Mouse (Mus musculus): ENCODE results near the gene Cep152. TPM values are rescaled to one million over a fixed set of nuclear protein-coding genes. Genes with fewer than 3 reads are reported as not detected.
A peak's percentile ranks its signal among the peaks of the same experiment; 100 is the strongest.

Gene Cep152
- polyA plus RNA-seq, 1 experiment from 2014 or later, result 6.3 TPM

GRCm38 (mm10) chr2:125620213-125620907 lies 4.6 kb downstream of the Cep152 start:
- no peaks in the 10 kb centered on the region for H3K27me3 ChIP-seq (replicated peaks; ENCODE audit: control insufficient read depth, insufficient read depth, low read length)
- no peak for ATAC-seq (replicated peaks; ENCODE audit: low FRiP score, low TSS enrichment, low read depth)

DNA sequence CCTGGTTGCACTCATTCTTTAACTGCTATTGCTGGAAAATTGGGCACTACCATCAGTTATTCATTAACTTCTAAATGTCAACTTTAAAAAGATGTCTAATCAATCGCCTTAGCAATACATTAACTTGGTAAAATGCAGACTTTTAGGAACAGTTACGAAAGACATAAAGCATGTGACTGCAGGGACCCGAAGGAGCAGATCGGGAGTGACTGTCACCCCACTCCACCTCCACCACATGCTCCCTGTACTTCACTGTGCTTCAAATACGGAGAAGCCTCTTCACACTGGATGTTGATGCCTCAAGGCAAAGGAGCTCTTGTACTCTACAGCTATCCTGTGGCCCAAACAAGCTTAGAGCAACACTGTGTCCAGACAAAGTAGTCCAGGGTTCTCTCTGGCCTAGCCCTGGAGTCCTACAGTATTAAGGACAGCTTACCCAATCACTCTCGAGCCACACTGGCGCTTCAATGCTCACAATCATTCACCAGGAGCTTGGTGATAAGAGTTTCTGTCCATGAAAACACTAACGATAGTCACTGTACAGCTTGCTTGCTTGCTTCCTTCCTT lies 9.0 kb downstream of the Cep152 start:
- H3K27me3 ChIP-seq (replicated peaks; ENCODE audit: control insufficient read depth, insufficient read depth, low read length), result no peaks in the 10 kb centered on the region
- H3K4me3 ChIP-seq (ENCODE audit: low read depth, low read length), result no peak overlapping the region
- no peak overlapping the region for H3K9ac ChIP-seq (ENCODE audit: low read length)
- 77% methylated on average over 8 of the region's 8 CpGs for WGBS
- DNase-seq (ENCODE audit: low spot score) (no peak), ATAC-seq (replicated peaks; ENCODE audit: low FRiP score, low TSS enrichment, low read depth) (no peak)
- no peaks in the 10 kb centered on the region for H3K4me1 ChIP-seq (replicated peaks; ENCODE audit: control insufficient read depth, insufficient read depth, low read length)
- H3K27ac ChIP-seq (ENCODE audit: low read depth), result no peak overlapping the region
- H3K36me3 ChIP-seq (ENCODE audit: control insufficient read depth, insufficient read depth, low read length), result peaks cover 83% of the 10 kb centered on the region
- H3K9me3 ChIP-seq (ENCODE audit: control insufficient read depth, low read length), result no peaks in the 10 kb centered on the region
- no peak overlapping the region for H3K4me2 ChIP-seq (ENCODE audit: low read length)

More at GRCm38 (mm10) chr2:125620213-125620907, 4.6 kb downstream of the Cep152 start:
- H3K9ac ChIP-seq (ENCODE audit: low read length), result no peak overlapping the region
- peaks cover 46% of the 10 kb centered on the region for H3K36me3 ChIP-seq (ENCODE audit: control insufficient read depth, insufficient read depth, low read length)
- no peak overlapping the region for H3K27ac ChIP-seq (ENCODE audit: low read depth)
- H3K4me1 ChIP-seq (replicated peaks; ENCODE audit: control insufficient read depth, insufficient read depth, low read length), result peaks cover 10% of the 10 kb centered on the region; the same call in 1 of the 2 replicates
- no peak overlapping the region for H3K4me2 ChIP-seq (ENCODE audit: low read length)
- H3K4me3 ChIP-seq (ENCODE audit: low read depth, low read length), result no peak overlapping the region
- 70% methylated on average over 25 of the region's 25 CpGs for WGBS
- no peak for DNase-seq (ENCODE audit: low spot score)
- H3K9me3 ChIP-seq (ENCODE audit: control insufficient read depth, low read length), result no peaks in the 10 kb centered on the region

GRCm38 (mm10) chr2:125615440-125615839 lies 9.5 kb downstream of the Cep152 start:
- Histone ChIP-seq H3K36me3 (ENCODE audit: control insufficient read depth, insufficient read depth, low read length) (peaks cover 87% of the 10 kb centered on the region), H3K4me1 (replicated peaks; ENCODE audit: control insufficient read depth, insufficient read depth, low read length) (no peaks in the 10 kb centered on the region), H3K9ac (ENCODE audit: low read length) (no peak overlapping the region), H3K27me3 (replicated peaks; ENCODE audit: control insufficient read depth, insufficient read depth, low read length) (no peaks in the 10 kb centered on the region), H3K27ac (ENCODE audit: low read depth) (no peak overlapping the region), H3K4me2 (ENCODE audit: low read length) (no peak overlapping the region), H3K9me3 (ENCODE audit: control insufficient read depth, low read length) (no peaks in the 10 kb centered on the region), H3K4me3 (ENCODE audit: low read depth, low read length) (no peak overlapping the region)
- ATAC-seq (replicated peaks; ENCODE audit: low FRiP score, low TSS enrichment, low read depth) (no peak), DNase-seq (ENCODE audit: low spot score) (no peak)
- WGBS, result 89% methylated on average over 7 of the region's 7 CpGs

DNA sequence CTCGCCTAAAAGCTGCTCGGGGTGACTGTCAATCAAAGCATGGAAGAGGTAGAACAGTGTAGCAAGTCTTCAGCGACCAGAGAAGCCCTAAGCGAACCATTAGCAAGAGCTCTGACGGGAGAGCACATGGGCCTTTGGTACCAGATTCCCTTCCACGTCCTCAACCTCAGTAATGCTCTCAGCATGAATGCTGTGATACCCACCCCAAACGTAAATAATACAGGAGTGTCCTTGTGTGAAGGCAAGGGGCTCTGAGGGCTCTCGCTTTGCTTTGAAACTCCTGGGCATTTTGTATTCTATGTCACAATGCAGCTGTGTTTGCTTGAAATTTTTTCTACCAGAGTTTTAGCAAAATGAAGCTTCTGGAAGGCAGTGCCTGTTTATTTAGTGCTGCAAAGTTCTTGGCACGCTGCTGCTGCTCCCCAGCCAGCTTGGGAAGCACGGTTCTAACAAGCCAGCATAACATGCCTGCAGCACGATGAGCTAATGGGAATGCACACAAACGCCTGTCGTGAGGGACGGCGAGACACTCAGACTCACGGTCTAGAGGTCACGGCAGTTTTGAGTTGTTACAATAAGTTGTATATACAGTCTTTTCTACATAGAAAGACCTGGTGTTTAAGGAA lies 18.6 kb downstream of the Cep152 start:
- 0 out of 2 replicates have a peak, but pooled peaks cover 3% of the 10 kb centered on the region for H3K4me1 ChIP-seq (replicated peaks; ENCODE audit: control insufficient read depth, insufficient read depth, low read length)
- no peaks in the 10 kb centered on the region for H3K27me3 ChIP-seq (replicated peaks; ENCODE audit: control insufficient read depth, insufficient read depth, low read length)
- H3K4me3 ChIP-seq (ENCODE audit: low read depth, low read length), result no peak overlapping the region
- H3K4me2 ChIP-seq (ENCODE audit: low read length), result no peak overlapping the region
- 73% methylated on average over 17 of the region's 17 CpGs for WGBS
- H3K9me3 ChIP-seq (ENCODE audit: control insufficient read depth, low read length), result no peaks in the 10 kb centered on the region
- H3K36me3 ChIP-seq (ENCODE audit: control insufficient read depth, insufficient read depth, low read length), result peaks cover 56% of the 10 kb centered on the region
- ATAC-seq (replicated peaks; ENCODE audit: low FRiP score, low TSS enrichment, low read depth) (no peak), DNase-seq (ENCODE audit: low spot score) (no peak)
- no peak overlapping the region for H3K27ac ChIP-seq (ENCODE audit: low read depth)
- H3K9ac ChIP-seq (ENCODE audit: low read length), result no peak overlapping the region

- 54% methylated on average over 7 of the region's 7 CpGs for WGBS
- H3K36me3 ChIP-seq (ENCODE audit: control insufficient read depth, insufficient read depth, low read length), result peaks cover 60% of the 10 kb centered on the region
Observed at GRCm38 (mm10) chr2:125604646-125605045, 20.3 kb downstream of the Cep152 start.

DNA sequence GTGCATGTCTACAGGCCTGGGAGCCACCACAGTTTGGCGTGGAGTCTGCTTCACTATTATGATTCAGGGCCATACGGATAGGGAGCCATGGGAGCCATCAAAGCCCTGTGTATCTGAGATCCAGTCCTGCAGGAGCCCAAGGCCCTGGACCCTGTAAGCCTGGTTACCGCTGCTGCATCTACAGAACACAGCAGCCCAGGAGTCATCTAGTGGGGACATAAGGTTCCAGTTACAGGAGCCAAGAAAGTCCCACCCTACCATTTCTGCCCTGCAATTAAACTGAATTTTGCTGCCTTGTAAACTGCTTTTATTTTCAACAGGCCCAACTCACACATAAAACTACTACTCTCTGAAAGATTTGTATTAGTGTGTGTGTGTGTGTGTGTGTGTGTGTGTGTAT lies 21.9 kb downstream of the Cep152 start:
- Histone ChIP-seq H3K4me1 (replicated peaks; ENCODE audit: control insufficient read depth, insufficient read depth, low read length) (0 out of 2 replicates have a peak, but pooled peaks cover 3% of the 10 kb centered on the region), H3K27ac (ENCODE audit: low read depth) (no peak overlapping the region), H3K4me3 (ENCODE audit: low read depth, low read length) (no peak overlapping the region), H3K9me3 (ENCODE audit: control insufficient read depth, low read length) (no peaks in the 10 kb centered on the region), H3K27me3 (replicated peaks; ENCODE audit: control insufficient read depth, insufficient read depth, low read length) (no peaks in the 10 kb centered on the region), H3K9ac (ENCODE audit: low read length) (no peak overlapping the region), H3K36me3 (ENCODE audit: control insufficient read depth, insufficient read depth, low read length) (peaks cover 66% of the 10 kb centered on the region), H3K4me2 (ENCODE audit: low read length) (no peak overlapping the region)
- ATAC-seq (replicated peaks; ENCODE audit: low FRiP score, low TSS enrichment, low read depth), result no peak
- DNase-seq (ENCODE audit: low spot score), result no peak
- WGBS, result 92% methylated on average over 3 of the region's 3 CpGs

More at GRCm38 (mm10) chr2:125604646-125605045, 20.3 kb downstream of the Cep152 start:
- no peak overlapping the region for H3K9ac ChIP-seq (ENCODE audit: low read length)
- H3K4me3 ChIP-seq (ENCODE audit: low read depth, low read length), result no peak overlapping the region
- 0 out of 2 replicates have a peak, but pooled peaks cover 3% of the 10 kb centered on the region for H3K4me1 ChIP-seq (replicated peaks; ENCODE audit: control insufficient read depth, insufficient read depth, low read length)
- no peaks in the 10 kb centered on the region for H3K27me3 ChIP-seq (replicated peaks; ENCODE audit: control insufficient read depth, insufficient read depth, low read length)
- H3K9me3 ChIP-seq (ENCODE audit: control insufficient read depth, low read length), result no peaks in the 10 kb centered on the region
- ATAC-seq (replicated peaks; ENCODE audit: low FRiP score, low TSS enrichment, low read depth) (0 out of 2 replicates have a peak, but pooled peaks have one; percentile 55), DNase-seq (ENCODE audit: low spot score) (peak; percentile 80)
- H3K4me2 ChIP-seq (ENCODE audit: low read length), result no peak overlapping the region
- no peak overlapping the region for H3K27ac ChIP-seq (ENCODE audit: low read depth)

DNA sequence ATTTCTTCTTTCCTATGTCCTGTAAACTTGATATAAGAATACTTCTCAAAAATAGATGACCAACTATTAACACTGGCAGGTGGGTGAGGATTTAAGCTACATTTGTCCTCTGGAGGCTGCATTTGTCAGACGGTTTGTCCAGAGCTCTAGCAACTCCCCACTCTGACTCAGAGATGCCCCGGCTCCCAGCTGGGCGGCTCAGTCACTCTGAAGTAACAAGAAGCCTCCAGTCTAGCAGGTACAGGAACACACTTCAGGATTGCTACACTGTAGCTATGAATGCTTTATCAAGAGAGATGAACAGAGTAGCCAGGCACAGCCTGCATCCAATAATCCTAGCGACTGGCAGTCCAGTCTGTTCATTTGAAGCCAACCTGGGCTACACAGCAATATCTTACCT lies 26.0 kb downstream of the Cep152 start:
- Histone ChIP-seq H3K27ac (ENCODE audit: low read depth) (no peak overlapping the region), H3K27me3 (replicated peaks; ENCODE audit: control insufficient read depth, insufficient read depth, low read length) (no peaks in the 10 kb centered on the region), H3K4me3 (ENCODE audit: low read depth, low read length) (no peak overlapping the region), H3K4me1 (replicated peaks; ENCODE audit: control insufficient read depth, insufficient read depth, low read length) (no peaks in the 10 kb centered on the region), H3K9ac (ENCODE audit: low read length) (no peak overlapping the region), H3K9me3 (ENCODE audit: control insufficient read depth, low read length) (no peaks in the 10 kb centered on the region), H3K36me3 (ENCODE audit: control insufficient read depth, insufficient read depth, low read length) (peaks cover 73% of the 10 kb centered on the region), H3K4me2 (ENCODE audit: low read length) (no peak overlapping the region)
- no peak for DNase-seq (ENCODE audit: low spot score)
- WGBS, result 79% methylated on average over 4 of the region's 4 CpGs
- ATAC-seq (replicated peaks; ENCODE audit: low FRiP score, low TSS enrichment, low read depth), result no peak

DNA sequence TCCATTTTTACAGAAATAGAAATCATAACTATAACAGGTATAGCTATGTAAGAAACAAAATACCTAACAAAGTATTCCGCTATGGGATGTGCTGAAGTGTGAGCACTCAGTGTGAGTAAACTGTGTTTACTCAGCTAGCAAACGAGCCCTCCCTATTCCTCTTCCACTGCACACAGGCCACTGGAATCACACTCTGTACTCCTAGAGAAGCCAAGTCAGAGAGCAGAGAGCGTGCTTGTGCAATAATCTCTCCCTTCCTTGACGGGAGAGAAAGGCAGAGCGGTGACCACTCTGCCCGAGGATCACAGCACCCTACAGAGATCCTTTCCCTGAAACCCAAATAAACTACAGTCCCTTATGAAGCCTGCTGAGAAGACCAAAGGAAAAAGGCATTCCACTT lies 26.7 kb downstream of the Cep152 start:
- Histone ChIP-seq H3K4me2 (ENCODE audit: low read length) (no peak overlapping the region), H3K4me1 (replicated peaks; ENCODE audit: control insufficient read depth, insufficient read depth, low read length) (no peaks in the 10 kb centered on the region), H3K27me3 (replicated peaks; ENCODE audit: control insufficient read depth, insufficient read depth, low read length) (no peaks in the 10 kb centered on the region), H3K27ac (ENCODE audit: low read depth) (no peak overlapping the region), H3K36me3 (ENCODE audit: control insufficient read depth, insufficient read depth, low read length) (peaks cover 69% of the 10 kb centered on the region), H3K9ac (ENCODE audit: low read length) (no peak overlapping the region), H3K4me3 (ENCODE audit: low read depth, low read length) (no peak overlapping the region), H3K9me3 (ENCODE audit: control insufficient read depth, low read length) (no peaks in the 10 kb centered on the region)
- no peak for DNase-seq (ENCODE audit: low spot score)
- WGBS, result 78% methylated on average over 6 of the region's 6 CpGs
- no peak for ATAC-seq (replicated peaks; ENCODE audit: low FRiP score, low TSS enrichment, low read depth)

Measured in intestine, embryonic 14.5 days (tissue).